Mouse (Mus musculus): ENCODE results near the gene Triobp. TPM values are rescaled to one million over a fixed set of nuclear protein-coding genes. Genes with fewer than 3 reads are reported as not detected.
A peak's percentile ranks its signal among the peaks of the same experiment; 100 is the strongest.

Triobp gene
- total RNA-seq, 2 experiments from 2014 or later = 111 to 142 TPM

DNA sequence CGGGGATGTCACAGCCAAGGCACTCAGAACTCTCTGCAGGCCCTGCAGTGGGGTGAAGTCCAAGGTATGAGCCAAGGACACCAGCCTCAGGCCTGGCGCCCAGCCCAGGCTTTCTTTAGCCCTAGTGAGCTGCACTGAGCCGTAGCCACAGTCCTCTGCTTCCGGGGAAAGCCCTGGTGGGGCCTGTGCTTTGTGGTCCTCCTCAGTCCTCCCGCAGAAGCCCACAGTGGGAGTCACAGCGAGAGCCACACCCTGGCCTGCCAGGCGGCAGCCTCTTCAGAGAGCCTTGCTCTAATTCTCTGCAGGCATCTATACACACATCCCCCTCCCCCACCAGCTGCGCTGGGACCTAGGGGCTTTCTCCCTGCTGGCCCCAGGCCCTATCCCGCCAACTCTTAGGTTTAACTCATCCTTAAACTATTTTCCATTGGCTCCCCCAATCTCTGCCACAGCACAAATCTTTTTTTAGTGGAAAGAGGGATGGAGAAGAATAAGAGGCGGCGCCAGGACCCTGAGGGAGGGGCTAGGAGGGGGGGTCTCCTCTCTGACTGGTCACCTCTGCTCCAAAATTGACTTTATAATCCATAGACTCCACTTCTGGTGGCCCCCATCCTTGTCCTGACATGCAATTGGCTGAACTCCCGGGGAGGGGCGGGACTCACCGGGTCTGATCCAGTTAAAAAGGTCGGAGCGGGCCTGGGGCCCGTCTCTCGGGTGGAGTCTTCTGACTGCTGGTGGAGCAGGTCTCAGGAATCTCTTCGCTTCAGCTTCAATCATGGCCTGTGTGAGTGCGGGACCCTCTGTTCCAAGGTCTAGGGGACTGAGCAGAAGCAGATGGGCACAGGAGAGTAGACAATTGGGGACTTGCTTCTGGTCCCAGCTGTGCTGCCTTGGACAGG lies 21.3 kb upstream of the Triobp start, which contains the start of gene Lgals1:
Gene Lgals1, plus strand, starts transcription at position 705 of the 899 bp plus-strand sequence.
- DNase-seq = peak; percentile 94 to 95

GRCm38 (mm10) chr15:78927021-78927787 lies 20.3 kb upstream of the Triobp start:
- peak; percentile 53 to 72 for DNase-seq

DNA sequence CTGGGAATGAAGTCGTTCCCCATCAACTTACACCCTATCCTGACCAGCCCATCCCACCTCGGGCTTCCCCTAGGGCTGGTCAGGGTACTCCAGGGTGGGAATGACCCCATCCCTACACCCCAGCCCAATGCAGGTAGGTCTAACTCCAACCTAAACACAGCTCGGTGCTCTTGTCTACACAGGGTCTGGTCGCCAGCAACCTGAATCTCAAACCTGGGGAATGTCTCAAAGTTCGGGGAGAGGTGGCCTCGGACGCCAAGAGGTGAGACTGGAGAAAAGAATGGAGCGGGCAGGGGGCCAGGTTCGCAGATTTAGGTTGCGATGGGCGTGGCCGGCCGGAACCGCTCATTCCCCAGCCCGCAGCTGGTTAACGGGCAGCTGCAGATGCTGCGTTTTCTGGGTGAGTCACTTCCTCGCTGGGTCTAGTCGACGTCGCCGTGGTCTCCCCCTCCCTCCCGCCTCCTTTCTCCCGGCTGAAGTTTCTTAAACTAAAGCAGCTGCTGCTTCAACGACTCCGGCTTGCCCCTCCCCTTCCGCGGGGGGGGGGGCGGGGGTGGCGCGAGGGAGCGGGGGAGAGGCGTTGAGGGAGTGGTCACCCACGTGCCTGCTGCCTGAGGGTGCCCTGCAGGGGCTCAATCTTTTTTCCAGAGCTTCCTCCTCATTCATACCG lies 19.6 kb upstream of the Triobp start:
- peak; percentile 76 to 89 for DNase-seq

DNA sequence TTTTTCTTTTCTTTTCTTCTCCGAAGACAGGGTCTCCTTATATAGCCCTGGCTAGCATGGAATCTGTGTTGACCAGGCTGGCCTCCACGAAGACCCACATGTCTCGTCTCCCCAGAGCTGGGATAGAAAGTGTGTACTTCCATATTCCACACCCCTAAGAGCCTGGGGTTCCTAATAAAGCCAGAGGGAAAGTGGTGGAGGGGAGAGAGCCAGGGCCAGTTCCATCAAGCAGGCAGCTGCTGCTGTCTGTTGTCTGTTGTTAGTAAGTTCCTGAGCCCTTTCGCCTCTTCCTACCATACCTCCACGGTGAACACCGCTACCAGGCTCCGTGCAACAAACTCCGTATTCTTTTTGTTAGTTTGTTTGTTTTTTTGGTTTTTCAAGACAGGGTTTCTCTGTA lies 19.0 kb upstream of the Triobp start:
- no peak for DNase-seq

DNA sequence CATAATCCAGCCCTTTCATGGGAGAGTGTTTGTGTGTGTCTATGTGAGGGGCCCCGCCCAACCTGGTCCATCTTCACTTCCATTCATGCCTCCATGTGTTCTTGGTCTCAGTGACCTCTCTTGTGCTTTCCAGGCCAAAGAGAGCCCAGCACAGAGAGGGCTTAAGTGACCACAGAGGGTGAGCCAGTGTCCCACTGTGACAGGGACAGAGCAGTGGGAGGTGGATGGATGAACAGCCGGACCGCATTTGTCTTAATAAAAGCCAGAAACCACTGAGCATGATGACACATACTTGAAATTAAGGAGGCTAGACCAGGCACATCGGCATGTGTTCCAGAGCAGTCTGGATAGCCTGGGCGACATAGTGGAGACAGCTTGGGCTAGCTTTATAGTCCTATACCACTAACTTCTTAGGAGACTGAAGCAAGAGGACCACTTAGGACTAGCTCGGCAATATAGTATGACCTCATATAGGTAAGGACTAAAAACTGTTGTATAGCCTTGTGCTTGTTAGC lies 17.3 kb upstream of the Triobp start:
- no peak for DNase-seq

- DNase-seq = no peak
Measured at GRCm38 (mm10) chr15:78930801-78931426, 16.6 kb upstream of the Triobp start.

- peak; percentile 70 to 78 for DNase-seq
Measured at GRCm38 (mm10) chr15:78931577-78931976, 15.9 kb upstream of the Triobp start.

DNA sequence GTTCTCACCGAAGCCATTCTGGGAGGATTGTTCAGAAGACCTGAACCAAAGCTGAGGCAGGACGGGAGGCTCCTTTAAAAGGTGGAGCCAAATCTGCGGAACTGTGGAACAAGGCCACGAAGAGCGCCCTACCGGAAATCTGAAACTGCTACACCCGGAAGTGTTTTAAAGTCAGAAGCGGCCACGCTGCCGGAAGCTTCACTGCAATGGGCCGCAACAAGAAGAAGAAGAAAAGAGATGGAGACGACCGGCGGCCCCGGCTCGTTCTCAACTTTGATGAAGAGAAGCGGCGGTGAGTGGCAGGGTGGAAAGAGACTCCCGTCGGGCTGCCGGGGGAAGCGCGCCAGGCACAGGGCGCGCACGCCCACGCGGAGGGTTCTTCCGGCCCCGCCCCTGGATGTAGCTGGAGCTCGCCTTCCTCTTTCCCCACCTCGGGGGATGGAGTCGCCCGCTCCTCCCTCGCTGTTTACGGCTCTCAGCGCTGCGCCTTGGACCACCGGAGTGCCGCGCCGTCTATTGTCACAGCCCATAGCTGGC lies 12.7 kb upstream of the Triobp start, which contains the start of gene Nol12:
Gene Nol12, plus strand, starts transcription at position 150 of the 537 bp plus-strand sequence.
- peak; percentile 81 to 86 for DNase-seq

- DNase-seq = no peak
Measured at GRCm38 (mm10) chr15:78936403-78936802, 11.1 kb upstream of the Triobp start.

GRCm38 (mm10) chr15:78937311-78937710 lies 10.2 kb upstream of the Triobp start:
- DNase-seq = no peak

GRCm38 (mm10) chr15:78937963-78938362 lies 9.6 kb upstream of the Triobp start:
- DNase-seq = peak in 1 of 2 experiments; percentile 18

DNA sequence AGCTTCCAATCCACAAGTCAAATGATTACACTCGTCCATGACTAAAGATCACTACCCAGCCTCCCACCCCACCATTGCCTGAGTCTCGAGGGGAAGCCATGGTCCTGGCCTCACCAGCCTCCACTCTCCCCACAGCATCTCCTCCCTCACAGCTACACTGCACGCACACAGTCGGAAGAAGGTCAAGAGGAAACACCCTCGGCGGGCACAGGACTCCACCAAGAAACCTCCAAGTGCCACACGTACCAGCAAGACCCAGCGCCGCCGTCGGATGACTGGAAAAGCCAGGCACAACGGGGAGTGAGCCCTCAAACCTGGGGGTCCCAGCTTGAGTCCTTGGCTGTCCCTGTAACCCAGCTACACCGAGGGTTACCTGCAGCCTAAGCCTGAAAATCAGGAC lies 7.2 kb upstream of the Triobp start:
- DNase-seq = no peak

GRCm38 (mm10) chr15:78942663-78943062 lies 4.9 kb upstream of the Triobp start:
- peak; percentile 86 to 90 for DNase-seq

DNA sequence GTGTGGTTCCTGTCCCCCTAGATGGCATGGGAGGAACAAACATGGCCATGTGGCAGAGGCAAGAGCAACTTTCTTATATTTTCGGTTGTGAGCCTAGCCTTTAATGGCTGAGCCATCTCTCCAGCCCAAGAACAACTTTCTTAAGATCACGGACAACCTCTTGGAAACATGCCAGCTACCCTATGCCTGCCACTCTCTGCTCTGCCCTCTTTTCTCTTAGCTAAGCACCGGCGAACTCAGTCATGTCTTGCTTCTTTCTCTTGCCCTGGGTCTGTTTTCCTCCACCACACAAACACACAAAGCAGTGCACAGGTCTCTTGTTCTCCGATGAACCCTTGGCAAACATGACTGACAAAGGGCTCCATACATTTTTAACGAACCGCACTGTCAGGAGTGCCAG lies 1.3 kb upstream of the Triobp start:
- DNase-seq = no peak

DNA sequence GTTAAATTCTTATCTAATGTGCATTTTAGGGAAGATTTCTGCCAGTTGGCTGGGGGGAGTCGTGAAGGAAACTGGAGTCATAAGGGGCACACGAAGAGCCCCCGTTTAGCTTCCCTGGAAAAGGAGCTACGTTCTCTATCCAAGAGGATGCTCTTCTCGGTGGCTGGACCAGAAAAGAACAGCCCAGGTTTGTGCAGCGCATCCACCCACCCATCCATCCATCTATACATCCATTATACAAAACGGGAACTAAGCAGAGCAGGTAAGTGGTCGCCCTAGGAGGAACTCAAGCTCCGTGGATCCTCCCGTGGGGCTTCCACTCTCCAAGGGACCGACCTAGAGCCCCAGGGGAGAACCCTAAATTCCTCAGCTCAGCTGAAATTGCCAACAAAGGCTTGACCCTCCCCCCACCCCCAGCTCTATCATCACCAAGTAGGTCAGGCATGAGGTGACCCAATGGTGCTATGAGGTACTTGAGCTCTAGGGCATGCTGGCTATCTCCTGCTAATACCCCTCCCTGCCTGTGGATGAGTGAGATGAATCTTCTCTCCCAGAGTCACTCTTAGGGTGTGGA lies 715 bp downstream of the Triobp start:
- DNase-seq = no peak

- no peak for DNase-seq
Measured at GRCm38 (mm10) chr15:78948883-78949282, 1.4 kb downstream of the Triobp start.

GRCm38 (mm10) chr15:78955663-78956062 lies 8.1 kb downstream of the Triobp start:
- no peak for DNase-seq

DNA sequence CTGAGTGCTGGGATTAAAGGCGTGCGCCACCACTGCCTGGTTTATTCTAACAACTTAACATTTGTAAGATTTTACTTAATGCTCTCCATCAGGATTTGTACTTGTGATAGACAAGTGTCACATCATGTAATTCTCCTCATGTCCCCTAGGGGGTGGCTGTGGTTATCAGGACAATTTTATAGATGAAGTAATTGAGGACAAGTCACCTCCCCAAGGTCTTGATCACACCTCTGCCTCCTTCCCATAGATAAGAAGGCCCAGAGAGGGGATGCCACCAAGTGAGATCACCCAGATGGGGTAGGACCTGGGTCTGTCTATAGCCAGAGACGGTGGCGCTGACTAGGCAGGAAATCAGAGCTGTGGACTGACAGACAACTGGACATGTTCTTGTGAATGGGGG lies 8.8 kb downstream of the Triobp start:
- no peak for DNase-seq

DNA sequence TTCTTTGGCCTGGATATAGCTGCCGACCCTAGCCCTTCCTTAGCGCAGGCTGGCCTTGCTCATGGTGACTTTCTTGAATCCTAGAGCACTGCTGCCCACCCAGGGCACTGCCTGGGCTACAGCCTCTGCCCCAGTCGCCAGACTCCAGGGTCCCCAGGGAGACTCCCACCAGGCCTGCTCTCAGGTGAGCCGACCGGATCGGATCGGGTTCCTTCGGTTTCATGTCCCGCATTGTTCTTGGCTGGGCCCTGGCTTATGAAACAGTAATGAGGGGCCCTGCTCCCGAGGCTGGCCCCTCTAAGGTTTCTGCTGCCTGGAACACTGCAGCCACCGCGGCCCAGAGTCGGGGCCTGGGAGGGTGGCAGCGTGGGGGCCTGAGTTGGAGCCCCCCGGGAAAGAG lies 9.5 kb downstream of the Triobp start:
- no peak for DNase-seq

DNA sequence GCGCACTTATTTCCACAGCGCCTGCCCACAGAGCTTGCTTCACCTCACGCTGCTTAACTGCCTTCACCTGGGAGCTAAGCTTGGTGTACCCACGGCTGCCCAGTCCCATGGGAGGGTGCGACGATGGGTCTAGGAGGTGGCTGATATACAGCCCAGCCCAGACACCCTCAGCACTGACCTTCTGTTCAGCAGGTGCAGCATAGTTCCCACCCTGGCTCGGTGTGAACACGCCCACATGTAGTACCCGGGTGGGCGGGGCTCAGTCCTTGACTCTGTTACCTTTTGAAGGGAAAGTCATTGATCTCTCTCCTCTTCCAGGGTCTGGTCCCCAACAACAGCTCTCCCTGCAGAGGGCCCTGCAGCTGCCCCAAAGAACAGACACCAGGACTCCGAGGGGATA lies 12.0 kb downstream of the Triobp start:
- no peak for DNase-seq

GRCm38 (mm10) chr15:78960088-78960487 lies 12.6 kb downstream of the Triobp start:
- peak; percentile 83 for DNase-seq

All from adrenal gland, postnatal 36 days (tissue).